Mouse (Mus musculus): ENCODE data around the gene Trabd2b.

GRCm38 (mm10) chr4:114578153-114578950 lies 171.8 kb downstream of the Trabd2b start:
- no peak for TF ChIP-seq POLR2A (IDR thresholded peaks at IDR 0.05; ENCODE audit: borderline replicate concordance, extremely low read depth, insufficient read depth, insufficient read length, poor library complexity, severe bottlenecking)
- TF ChIP-seq CTCF (IDR thresholded peaks at IDR 0.05; ENCODE audit: borderline replicate concordance, extremely low read depth, insufficient read depth, insufficient read length) = no peak
